Mouse (Mus musculus): ENCODE measurements around the gene Speer4f2.
"Not testable (repeated sequence)": the region's sequence is repeated elsewhere in the genome, so short reads cannot be mapped to it uniquely, and the experiment has no call there.

Speer4f2 gene

GRCm38 (mm10) chr5:17372880-17373279, at the start of gene Speer4f2:
TSS of gene Speer4f2 (plus strand) at chr5:17373180.
- DNase-seq (ENCODE audit: low spot score) = not testable (repeated sequence)

GRCm38 (mm10) chr5:17328946-17329566, 43.9 kb upstream of the Speer4f2 start:
- no peak for DNase-seq (ENCODE audit: low spot score)

- no peak for DNase-seq (ENCODE audit: low spot score)
These were observed 38.1 kb upstream of the Speer4f2 start for GRCm38 (mm10) chr5:17334836-17335235.

GRCm38 (mm10) chr5:17345741-17346140, 27.2 kb upstream of the Speer4f2 start:
- DNase-seq (ENCODE audit: low spot score) = not testable (repeated sequence)

GRCm38 (mm10) chr5:17359394-17359999, 13.5 kb upstream of the Speer4f2 start:
- no peak for DNase-seq (ENCODE audit: low spot score)

GRCm38 (mm10) chr5:17389926-17390325, 16.9 kb downstream of the Speer4f2 start:
- DNase-seq (ENCODE audit: low spot score) = no peak

- no peak for DNase-seq (ENCODE audit: low spot score)
These were observed 18.2 kb downstream of the Speer4f2 start for GRCm38 (mm10) chr5:17391207-17391606.

GRCm38 (mm10) chr5:17400571-17400970, 27.6 kb downstream of the Speer4f2 start:
- no peak for DNase-seq (ENCODE audit: low spot score)

- no peak for DNase-seq (ENCODE audit: low spot score)
These were observed 28.5 kb downstream of the Speer4f2 start for GRCm38 (mm10) chr5:17401206-17402077.

GRCm38 (mm10) chr5:17402330-17403125, 29.5 kb downstream of the Speer4f2 start:
- DNase-seq (ENCODE audit: low spot score) = no peak

- peak; percentile 11 for DNase-seq (ENCODE audit: low spot score)
These were observed 30.6 kb downstream of the Speer4f2 start for GRCm38 (mm10) chr5:17403584-17403983.

GRCm38 (mm10) chr5:17408924-17409660, 36.1 kb downstream of the Speer4f2 start:
- no peak for DNase-seq (ENCODE audit: low spot score)

- DNase-seq (ENCODE audit: low spot score) = peak; percentile 14
These were observed 44.2 kb downstream of the Speer4f2 start for GRCm38 (mm10) chr5:17417201-17417600.

GRCm38 (mm10) chr5:17419215-17419820, 46.3 kb downstream of the Speer4f2 start:
- peak; percentile 18 for DNase-seq (ENCODE audit: low spot score)

GRCm38 (mm10) chr5:17419921-17420320, 46.9 kb downstream of the Speer4f2 start:
- DNase-seq (ENCODE audit: low spot score) = no peak

- no peak for DNase-seq (ENCODE audit: low spot score)
These were observed 49.2 kb downstream of the Speer4f2 start for GRCm38 (mm10) chr5:17422225-17422624.

GRCm38 (mm10) chr5:17426930-17427329, 54.0 kb downstream of the Speer4f2 start:
- no peak for DNase-seq (ENCODE audit: low spot score)
